Mouse (Mus musculus) olfactory bulb, adult 2 months (tissue): ENCODE data around the gene Krt35.

Experiments
- CTCF ChIP-seq: fragments of 200-500 bp; IDR thresholded peaks from 2 replicates; pipeline ENCODE4 v1.5.1; 2012; ENCODE audit warnings: low read depth, mild to moderate bottlenecking, low read length, moderate library complexity; ENCODE audit not compliant: insufficient read depth
- POLR2A ChIP-seq: fragments of 200-500 bp; IDR thresholded peaks from 2 replicates; pipeline ENCODE4 v1.6.1; 2012; ENCODE audit warnings: mild to moderate bottlenecking, low read depth, low read length, moderate library complexity; ENCODE audit not compliant: insufficient read depth

DNA sequence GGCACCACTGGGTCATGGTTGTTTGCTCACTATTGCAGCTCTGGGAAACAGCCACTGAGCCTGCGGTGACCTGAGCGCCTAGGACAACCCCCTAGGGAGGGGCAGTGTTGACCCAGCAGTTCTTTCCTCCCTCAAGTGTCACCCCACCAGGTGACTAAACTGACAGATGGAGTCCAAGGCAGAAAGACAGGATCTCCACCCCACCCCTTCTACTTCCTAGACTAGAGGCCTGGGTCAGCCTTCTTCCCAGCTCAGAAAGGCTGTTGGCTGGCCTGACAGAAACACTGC lies 17.6 kb upstream of the Krt35 start:
- TF ChIP-seq CTCF (no peak), POLR2A (no peak)
